Mouse (Mus musculus) ES-Bruce4 (cell line): ENCODE measurements at regions not wholly inside any gene's neighbourhood (a gene's known extent, or its start where the extent isn't known, plus 50 kb on each side); places are given as distances from the start of the nearest gene placed in this dataset.

Source experiments
- CTCF ChIP-seq: IDR thresholded peaks from one replicate; pipeline ENCODE4 v1.8.1; 2011; ENCODE audit warnings: low read depth, low read length
- EP300 ChIP-seq: IDR thresholded peaks from 2 replicates; pipeline ENCODE4 v1.6.1; 2011; ENCODE audit warnings: low read depth, low read length; ENCODE audit not compliant: insufficient read depth
- POLR2A ChIP-seq: IDR thresholded peaks from one replicate; pipeline ENCODE4 v1.8.1; 2011; ENCODE audit warnings: low read length; ENCODE audit not compliant: insufficient read depth

DNA sequence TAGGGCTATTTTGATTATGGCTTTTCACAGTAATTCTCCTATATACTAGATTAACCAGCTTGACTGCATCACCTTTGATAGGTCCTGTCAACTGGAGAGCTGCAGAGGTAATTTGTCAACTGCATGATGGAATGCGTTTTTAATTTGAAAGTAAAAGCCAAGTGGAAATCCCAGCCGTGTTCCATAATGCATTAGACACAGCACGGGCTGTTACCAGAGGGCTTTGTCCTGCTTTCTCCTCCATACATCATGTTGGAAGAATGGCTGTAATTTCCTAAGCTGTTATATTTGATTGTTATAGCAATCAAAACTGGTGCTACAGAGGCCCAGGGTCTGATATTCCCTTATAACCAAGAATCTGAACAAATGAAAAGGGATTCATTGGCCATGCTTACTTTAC is 68.6 kb upstream of the Pced1b start:
- no peak for TF ChIP-seq EP300
- TF ChIP-seq POLR2A: no peak
- no peak for TF ChIP-seq CTCF
